Mouse (Mus musculus): ENCODE results near the gene Gm28079.
"Not testable (repeated sequence)": the region's sequence is repeated elsewhere in the genome, so short reads cannot be mapped to it uniquely, and the experiment has no call there.

Gene Gm28079

DNA sequence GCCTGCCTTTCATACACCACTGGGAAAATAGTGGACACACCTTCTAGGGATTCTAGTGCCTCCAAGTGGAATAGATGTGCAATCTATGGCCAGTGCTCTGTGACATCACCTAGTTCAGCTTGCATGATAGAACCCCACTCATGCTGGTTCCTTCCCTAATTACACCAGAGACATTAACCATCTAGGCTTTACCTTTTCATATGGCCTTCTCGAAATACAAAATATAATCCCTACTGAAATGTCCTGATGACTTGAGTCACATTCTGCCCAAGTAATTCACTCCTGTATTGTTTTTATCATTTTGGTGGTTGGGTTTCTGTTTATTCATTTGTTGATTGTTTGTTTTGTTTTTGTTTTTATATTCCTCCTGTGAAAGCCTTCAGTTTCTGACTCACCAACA lies at the start of gene Gm28079:
Gene Gm28079 (minus strand): TSS at position 101 of the 400 bp plus-strand sequence.
- not testable (repeated sequence) for DNase-seq
